Mouse (Mus musculus) liver, postnatal 0 days (tissue): ENCODE data around the gene Clrn3. TPM values are rescaled to one million over a fixed set of nuclear protein-coding genes. Genes with fewer than 3 reads are reported as not detected.

ENCODE experiments used
- ATAC-seq: fragments of 200-750 bp; cut with Nextera tagmentation; 2 replicates; pipeline ENCODE4 v1.8.0; 2017; ENCODE audit warnings: mild to moderate bottlenecking, moderate library complexity
- DNase-seq: peaks from one replicate; pipeline ENCODE4 v3.0.0-alpha.2; 2016
- H3K27ac ChIP-seq: fragments of 300-500 bp; sonication (generic); 2 replicates; pipeline ENCODE4 v1.5.1; 2014; ENCODE audit warnings: antibody characterized with exemption, moderate library complexity, mild to moderate bottlenecking, low read depth
- H3K27me3 ChIP-seq: fragments of 300-500 bp; sonication (generic); 2 replicates; pipeline ENCODE4 v1.6.1; 2014; ENCODE audit warnings: low read length, control low read depth, mixed read lengths; ENCODE audit not compliant: insufficient read depth
- H3K36me3 ChIP-seq: fragments of 300-500 bp; sonication (generic); replicated peaks from 2 replicates; pipeline ENCODE4 v1.6.1; 2014; ENCODE audit warnings: mild to moderate bottlenecking, control low read depth, low read length, moderate library complexity, mixed read lengths; ENCODE audit not compliant: insufficient read depth
- H3K4me1 ChIP-seq: fragments of 300-500 bp; sonication (generic); 2 replicates; pipeline ENCODE4 v1.6.1; 2014; ENCODE audit warnings: antibody characterized with exemption, mild to moderate bottlenecking, control low read depth; ENCODE audit not compliant: insufficient read depth
- H3K4me2 ChIP-seq: fragments of 300-500 bp; sonication (generic); 2 replicates; pipeline ENCODE4 v1.6.1; 2014; ENCODE audit warnings: low read depth, mild to moderate bottlenecking, low read length, moderate library complexity, mixed read lengths
- H3K4me3 ChIP-seq: fragments of 300-500 bp; sonication (generic); 2 replicates; pipeline ENCODE4 v1.5.1; 2014; ENCODE audit warnings: low read depth, low read length
- H3K9ac ChIP-seq: fragments of 300-500 bp; sonication (generic); replicated peaks from 2 replicates; pipeline ENCODE4 v1.6.1; 2014; ENCODE audit warnings: mild to moderate bottlenecking, moderate library complexity
- H3K9me3 ChIP-seq: fragments of 300-500 bp; sonication (generic); 2 replicates; pipeline ENCODE4 v1.6.1; 2016; ENCODE audit warnings: mild to moderate bottlenecking, control low read depth, low read length, mixed read lengths
- CTCF ChIP-seq: sonication (generic); IDR thresholded peaks from 2 replicates; pipeline ENCODE4 v1.5.1; 2016; ENCODE audit warnings: antibody characterized with exemption, low read depth
- EP300 ChIP-seq: IDR thresholded peaks from 2 replicates; pipeline ENCODE4 v1.6.1; 2016; ENCODE audit warnings: antibody characterized with exemption, low read depth, mild to moderate bottlenecking
- WGBS: fragments of 180-500 bp; shearing (Covaris S2); extraction: QIAGEN DNeasy Blood & Tissue Kit; methylation state at CpG from one replicate; pipeline ENCODE4 v1.1.7; 2014; ENCODE audit not compliant: insufficient replicate concordance; 5-methylcytosine and 5-hydroxymethylcytosine counted together
- polyA plus RNA-seq: library from polyadenylated mRNA; unstranded; fragments of >200 nt; fragmentation: Nextera tagmentation; extraction: Ambion mirVana; gene quantifications from 2 replicates; pipeline ENCODE4 v1.2.1, GENCODE M21; 2015

Clrn3 gene
- polyA plus RNA-seq, 1 experiment from 2014 or later: not detected

DNA sequence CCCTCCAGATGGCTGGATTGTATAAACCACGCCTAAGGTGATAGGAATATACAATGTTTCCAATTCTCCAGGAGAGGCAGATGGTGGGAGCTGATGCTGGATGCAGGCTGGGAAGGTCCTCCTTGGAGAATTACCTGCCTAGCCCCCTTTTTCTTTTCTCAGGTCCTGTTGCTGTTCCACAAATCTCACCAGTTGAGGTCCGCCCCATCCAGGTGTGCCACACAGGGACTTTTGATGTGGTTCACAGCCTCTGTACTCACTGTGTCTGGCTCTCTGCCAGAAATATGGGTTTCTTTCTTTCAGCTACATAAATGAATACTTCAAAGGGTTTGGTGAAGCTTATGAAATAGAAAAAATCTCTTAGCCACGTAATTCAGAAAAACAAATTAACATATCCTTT lies 13.8 kb upstream of the Clrn3 start:
- WGBS: 74% methylated on average over 3 of the region's 3 CpGs
- TF ChIP-seq EP300 (no peak), CTCF (no peak)

GRCm38 (mm10) chr7:135539429-135539828 lies 11.0 kb upstream of the Clrn3 start:
- Histone ChIP-seq H3K4me1 (peaks cover 7% of the 10 kb centered on the region; the same call in 1 of the 2 replicates), H3K4me3 (peak overlapping the region; percentile 64; the same call in 1 of the 2 replicates), H3K27me3 (peaks cover 12% of the 10 kb centered on the region; the same call in 1 of the 2 replicates), H3K36me3 (no peaks in the 10 kb centered on the region), H3K9ac (no peak overlapping the region), H3K4me2 (peak overlapping the region; percentile 89), H3K9me3 (no peaks in the 10 kb centered on the region), H3K27ac (no peak overlapping the region)
- WGBS: 28% methylated on average over 2 of the region's 2 CpGs
- ATAC-seq (no peak), DNase-seq (no peak)
- TF ChIP-seq CTCF: no peak
- TF ChIP-seq EP300: no peak

More for the DNA sequence above, 13.8 kb upstream of the Clrn3 start:
- H3K27ac ChIP-seq: no peak overlapping the region
- H3K4me2 ChIP-seq: no peak overlapping the region
- peaks cover 12% of the 10 kb centered on the region; the same call in 1 of the 2 replicates for H3K27me3 ChIP-seq
- no peaks in the 10 kb centered on the region for H3K9me3 ChIP-seq
- no peaks in the 10 kb centered on the region for H3K36me3 ChIP-seq
- H3K4me3 ChIP-seq: no peak overlapping the region
- peaks cover 7% of the 10 kb centered on the region; the same call in 1 of the 2 replicates for H3K4me1 ChIP-seq
- no peak for DNase-seq
- ATAC-seq: no peak
- no peak overlapping the region for H3K9ac ChIP-seq

GRCm38 (mm10) chr7:135537948-135538741 lies 9.7 kb upstream of the Clrn3 start:
- ATAC-seq: peak; percentile 54
- Histone ChIP-seq H3K36me3 (no peaks in the 10 kb centered on the region), H3K4me3 (peak overlapping the region; percentile 64), H3K4me1 (peaks cover 7% of the 10 kb centered on the region; the same call in 1 of the 2 replicates), H3K9ac (peak overlapping the region; percentile 65), H3K27ac (no peak overlapping the region; the same call in 1 of the 2 replicates), H3K4me2 (peak overlapping the region; percentile 89), H3K27me3 (peaks cover 12% of the 10 kb centered on the region; the same call in 1 of the 2 replicates), H3K9me3 (no peaks in the 10 kb centered on the region)
- whole genome bisulfite sequencing: 1% methylated on average over 70 of the region's 71 CpGs
- DNase-seq: no peak
- TF ChIP-seq EP300 (no peak), CTCF (0 out of 2 replicates have a peak, but pooled peaks have one; percentile 13)

DNA sequence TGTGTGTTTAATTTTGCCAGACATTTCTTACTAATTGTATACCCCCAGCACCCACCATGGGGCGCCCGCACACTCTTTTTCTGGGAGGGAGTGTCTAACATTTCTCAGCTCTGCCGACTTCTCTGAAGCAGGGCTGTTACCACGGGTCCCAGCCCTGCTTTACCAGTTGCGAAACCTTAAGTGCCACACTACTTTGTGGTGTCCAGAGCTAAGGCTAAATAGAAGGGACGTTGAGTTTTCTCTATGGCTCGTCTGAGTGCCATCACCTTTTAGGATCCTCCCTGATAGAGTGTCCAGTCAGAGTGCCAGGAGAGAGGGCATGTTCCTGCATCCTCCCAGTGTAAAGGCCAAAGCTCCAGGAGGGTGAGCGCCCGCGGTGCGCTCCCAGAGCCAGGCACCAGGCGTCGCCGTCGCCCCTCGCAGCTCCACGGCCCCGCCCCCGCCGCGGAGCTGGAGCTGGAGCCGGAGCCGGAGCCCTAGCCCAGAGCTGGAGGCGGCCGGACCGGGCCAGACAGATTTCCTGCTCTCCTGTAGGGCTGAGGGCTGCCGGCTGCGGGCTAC lies 9.0 kb upstream of the Clrn3 start, which contains the start of gene Ptpre:
Gene Ptpre (plus strand): TSS at position 141 of the 561 bp plus-strand sequence.
- 2% methylated on average over 28 of the region's 28 CpGs for WGBS
- DNase-seq: peak; percentile 88
- Histone ChIP-seq H3K4me2 (peak within 1 kb of the TSS; percentile 89), H3K9me3 (no peaks in the 10 kb centered on the region), H3K36me3 (no peaks in the 10 kb centered on the region), H3K27me3 (peaks cover 12% of the 10 kb centered on the region; the same call in 1 of the 2 replicates), H3K9ac (peak within 1 kb of the TSS; percentile 65), H3K4me1 (peaks cover 7% of the 10 kb centered on the region; the same call in 1 of the 2 replicates), H3K27ac (no peak within 1 kb of the TSS; the same call in 1 of the 2 replicates), H3K4me3 (peak within 1 kb of the TSS; percentile 64)
- no peak for TF ChIP-seq EP300
- TF ChIP-seq CTCF: peak; percentile 83
- peak; percentile 97 for ATAC-seq

- ATAC-seq (no peak), DNase-seq (no peak)
- Histone ChIP-seq H3K4me3 (no peak overlapping the region), H3K27ac (no peak overlapping the region), H3K36me3 (no peaks in the 10 kb centered on the region), H3K9me3 (no peaks in the 10 kb centered on the region), H3K27me3 (peaks cover 12% of the 10 kb centered on the region; the same call in 1 of the 2 replicates), H3K4me1 (peaks cover 7% of the 10 kb centered on the region; the same call in 1 of the 2 replicates), H3K9ac (no peak overlapping the region), H3K4me2 (no peak overlapping the region)
- 41% methylated on average over 3 of the region's 3 CpGs for WGBS
- TF ChIP-seq CTCF (no peak), EP300 (no peak)
These were observed 7.5 kb upstream of the Clrn3 start for GRCm38 (mm10) chr7:135535908-135536307.

- Histone ChIP-seq H3K36me3 (no peaks in the 10 kb centered on the region), H3K4me3 (no peak overlapping the region), H3K9me3 (no peaks in the 10 kb centered on the region), H3K27me3 (peaks cover 12% of the 10 kb centered on the region; the same call in 1 of the 2 replicates), H3K9ac (no peak overlapping the region), H3K4me2 (no peak overlapping the region), H3K4me1 (peaks cover 4% of the 10 kb centered on the region; the same call in 1 of the 2 replicates), H3K27ac (no peak overlapping the region)
- no peak for DNase-seq
- no peak for ATAC-seq
- TF ChIP-seq CTCF (no peak), EP300 (no peak)
- 48% methylated on average over 2 of the region's 2 CpGs for WGBS
These were observed 6.2 kb upstream of the Clrn3 start for GRCm38 (mm10) chr7:135534548-135535189.
